Mouse (Mus musculus): ENCODE results near the gene Zfp385b. TPM values are rescaled to one million over a fixed set of nuclear protein-coding genes. Genes with fewer than 3 reads are reported as not detected.

Gene Zfp385b
- polyA plus RNA-seq, 1 experiment from 2014 or later, result 5.9 TPM

DNA sequence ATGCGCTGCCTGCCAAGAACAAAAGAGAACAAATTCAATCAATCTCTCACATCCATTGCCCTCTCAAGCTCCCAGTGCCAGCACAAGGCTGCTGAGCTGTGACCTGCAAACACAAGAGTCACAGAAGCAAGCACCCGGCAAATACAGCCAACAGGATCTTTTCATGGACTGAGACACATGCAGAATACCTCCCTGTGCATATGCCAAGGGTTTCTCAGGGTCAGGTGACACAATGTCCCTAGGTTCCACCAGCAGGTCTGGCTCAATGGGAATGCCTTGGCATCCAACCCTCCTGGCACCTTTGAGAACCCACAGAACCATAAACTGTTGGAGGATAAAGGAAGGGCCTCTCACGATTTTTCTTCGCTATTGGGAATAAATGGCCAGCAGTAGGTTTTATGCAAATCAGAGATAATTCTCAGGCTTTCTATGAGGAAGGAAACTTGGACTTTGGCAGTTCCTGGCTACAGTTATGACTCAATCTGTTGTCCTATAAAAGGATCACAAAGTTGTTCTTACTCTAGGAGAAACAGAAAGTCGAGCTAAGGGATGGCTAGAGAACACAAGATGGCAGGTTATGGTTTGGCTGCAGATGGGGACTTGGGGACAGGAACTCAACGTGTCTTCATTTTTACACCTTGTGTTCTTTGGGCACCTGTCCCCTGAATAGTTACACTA lies 315.6 kb downstream of the Zfp385b start:
- H3K27ac ChIP-seq, result no peak overlapping the region
- no peaks in the 10 kb centered on the region for H3K27me3 ChIP-seq (replicated peaks)
- H3K4me1 ChIP-seq, result no peaks in the 10 kb centered on the region
- no peaks in the 10 kb centered on the region for H3K9me3 ChIP-seq
- no peak overlapping the region for H3K4me2 ChIP-seq
- WGBS, result 83% methylated on average over 6 of the region's 6 CpGs
- ATAC-seq (ENCODE audit: insufficient read depth, low FRiP score, low read depth), result no peak
- H3K4me3 ChIP-seq (replicated peaks), result no peak overlapping the region
- H3K9ac ChIP-seq, result no peak overlapping the region
- H3K36me3 ChIP-seq, result no peaks in the 10 kb centered on the region

DNA sequence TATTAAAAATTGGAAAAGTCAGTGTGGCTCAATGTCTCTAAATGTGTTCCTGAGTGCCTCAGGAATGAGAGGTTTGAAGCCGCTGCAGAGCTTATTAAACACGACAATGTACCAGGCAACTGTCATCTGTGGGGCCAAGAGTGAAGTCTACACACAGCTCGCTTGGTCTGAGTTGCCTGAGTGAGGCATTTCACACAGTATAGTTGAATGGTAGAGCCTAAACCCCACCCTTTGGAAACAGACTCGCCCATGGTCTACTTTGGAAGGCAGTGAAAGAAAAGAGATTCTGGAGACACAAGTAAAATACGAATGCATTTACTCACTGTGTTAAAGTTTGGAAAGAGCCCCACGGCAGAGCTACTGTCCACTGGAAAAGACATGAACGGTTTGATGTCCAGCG lies 316.2 kb downstream of the Zfp385b start:
- no peak for ATAC-seq (ENCODE audit: insufficient read depth, low FRiP score, low read depth)
- no peaks in the 10 kb centered on the region for H3K4me1 ChIP-seq
- H3K9me3 ChIP-seq, result no peaks in the 10 kb centered on the region
- no peak overlapping the region for H3K27ac ChIP-seq
- no peaks in the 10 kb centered on the region for H3K27me3 ChIP-seq (replicated peaks)
- H3K36me3 ChIP-seq, result no peaks in the 10 kb centered on the region
- WGBS, result 64% methylated on average over 8 of the region's 8 CpGs
- no peak overlapping the region for H3K4me3 ChIP-seq (replicated peaks)
- no peak overlapping the region for H3K4me2 ChIP-seq
- no peak overlapping the region for H3K9ac ChIP-seq

DNA sequence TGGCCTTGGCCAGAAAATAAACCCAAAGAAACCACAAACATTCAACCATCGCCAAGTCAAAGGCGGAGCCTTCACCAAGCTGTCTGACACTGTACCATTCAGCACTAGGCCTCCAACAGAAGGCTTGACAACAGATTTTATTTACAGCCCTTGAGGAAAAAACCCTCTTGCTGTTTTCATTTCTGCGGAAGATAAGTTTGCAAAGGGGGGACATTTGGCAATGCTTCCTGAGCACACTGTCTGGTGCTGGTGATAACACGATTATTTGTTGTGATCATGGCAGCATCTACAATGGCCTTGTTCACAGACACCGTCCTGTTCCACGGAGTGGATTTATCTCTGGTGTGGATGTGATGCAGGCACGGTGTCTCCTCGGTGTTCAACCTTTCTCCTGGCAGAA lies 317.0 kb downstream of the Zfp385b start:
- no peaks in the 10 kb centered on the region for H3K36me3 ChIP-seq
- WGBS, result 71% methylated on average over 8 of the region's 8 CpGs
- H3K4me3 ChIP-seq (replicated peaks), result no peak overlapping the region
- no peaks in the 10 kb centered on the region for H3K4me1 ChIP-seq
- no peak overlapping the region for H3K4me2 ChIP-seq
- no peak overlapping the region for H3K27ac ChIP-seq
- no peaks in the 10 kb centered on the region for H3K27me3 ChIP-seq (replicated peaks)
- H3K9ac ChIP-seq, result no peak overlapping the region
- H3K9me3 ChIP-seq, result no peaks in the 10 kb centered on the region
- ATAC-seq (ENCODE audit: insufficient read depth, low FRiP score, low read depth), result no peak

GRCm38 (mm10) chr2:77500480-77500879 lies 319.0 kb downstream of the Zfp385b start:
- WGBS, result 40% methylated on average over 6 of the region's 6 CpGs
- no peaks in the 10 kb centered on the region for H3K27me3 ChIP-seq (replicated peaks)

DNA sequence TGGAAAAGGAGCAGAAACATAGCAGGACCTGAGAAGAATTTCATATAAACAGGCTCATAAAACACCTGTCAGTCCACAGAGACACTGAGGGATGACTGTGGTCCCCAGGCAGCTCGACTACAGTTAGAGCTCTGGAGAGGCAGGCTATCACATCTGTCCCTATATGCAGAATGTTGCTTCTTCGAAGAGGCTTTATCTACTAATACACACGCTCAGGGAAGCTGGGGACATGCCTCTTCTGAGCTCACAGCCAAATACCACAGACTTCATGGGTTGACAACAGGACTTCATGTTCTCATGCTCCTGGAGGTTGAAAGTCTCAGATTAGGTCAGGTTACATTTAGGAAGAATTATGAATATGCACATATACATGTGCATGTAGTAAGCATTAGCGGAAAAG lies 321.1 kb downstream of the Zfp385b start:
- WGBS, result 77% methylated on average over 4 of the region's 4 CpGs
- no peak overlapping the region for H3K9ac ChIP-seq
- peak; percentile 53; the same call in 1 of the 2 replicates for ATAC-seq (ENCODE audit: insufficient read depth, low FRiP score, low read depth)

More at GRCm38 (mm10) chr2:77500480-77500879, 319.0 kb downstream of the Zfp385b start:
- Histone ChIP-seq H3K4me3 (replicated peaks) (no peak overlapping the region), H3K4me1 (no peaks in the 10 kb centered on the region), H3K9ac (no peak overlapping the region), H3K9me3 (no peaks in the 10 kb centered on the region), H3K27ac (no peak overlapping the region), H3K36me3 (no peaks in the 10 kb centered on the region), H3K4me2 (no peak overlapping the region)
- no peak for ATAC-seq (ENCODE audit: insufficient read depth, low FRiP score, low read depth)

DNA sequence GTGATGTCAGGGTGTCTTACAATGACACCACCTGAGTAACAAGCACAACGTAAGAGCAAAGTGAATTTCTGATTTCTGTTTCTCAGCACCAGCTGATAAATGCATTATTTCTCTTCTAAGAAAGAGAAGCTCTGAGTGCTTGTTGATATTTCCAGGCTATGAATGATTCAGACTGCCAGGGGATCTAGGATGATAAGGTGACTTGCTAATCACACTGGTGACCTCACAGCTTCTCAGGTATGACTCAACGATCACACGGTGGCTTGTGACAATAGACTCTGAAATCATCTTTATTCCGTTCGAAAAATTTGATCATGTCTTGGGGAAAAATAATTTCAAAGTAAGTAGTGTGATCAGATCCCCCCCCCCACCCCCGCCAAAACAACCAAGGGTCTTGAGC lies 321.5 kb downstream of the Zfp385b start:
- no peak overlapping the region for H3K4me2 ChIP-seq
- no peak overlapping the region for H3K9ac ChIP-seq
- ATAC-seq (ENCODE audit: insufficient read depth, low FRiP score, low read depth), result no peak
- WGBS, result 84% methylated on average over 6 of the region's 6 CpGs
- H3K9me3 ChIP-seq, result no peaks in the 10 kb centered on the region
- H3K4me1 ChIP-seq, result no peaks in the 10 kb centered on the region
- H3K36me3 ChIP-seq, result no peaks in the 10 kb centered on the region
- no peaks in the 10 kb centered on the region for H3K27me3 ChIP-seq (replicated peaks)
- no peak overlapping the region for H3K27ac ChIP-seq
- H3K4me3 ChIP-seq (replicated peaks), result no peak overlapping the region

More for the DNA sequence above, 321.1 kb downstream of the Zfp385b start:
- Histone ChIP-seq H3K27ac (no peak overlapping the region), H3K4me2 (no peak overlapping the region), H3K27me3 (replicated peaks) (no peaks in the 10 kb centered on the region), H3K9me3 (no peaks in the 10 kb centered on the region), H3K4me1 (no peaks in the 10 kb centered on the region), H3K36me3 (no peaks in the 10 kb centered on the region), H3K4me3 (replicated peaks) (no peak overlapping the region)

DNA sequence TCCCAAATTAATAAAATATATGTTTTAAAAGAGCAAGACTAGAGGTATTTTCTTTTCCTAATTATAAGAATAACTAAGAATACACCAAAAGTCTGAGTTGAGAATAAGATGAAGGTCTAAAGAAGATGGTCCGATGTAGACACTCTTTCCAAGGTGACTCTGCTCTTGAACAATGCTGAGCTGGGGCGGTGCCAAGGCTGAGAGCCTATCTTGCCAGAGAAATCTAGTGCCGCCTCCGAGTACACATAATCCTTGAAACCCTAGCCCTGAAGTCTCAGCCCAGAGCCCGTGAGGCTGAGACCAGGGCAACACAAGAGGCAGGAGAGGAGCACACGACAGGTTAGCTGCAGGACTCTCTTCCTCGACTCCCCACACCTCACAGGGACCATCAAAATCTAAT lies 323.4 kb downstream of the Zfp385b start:
- H3K4me2 ChIP-seq, result no peak overlapping the region
- no peaks in the 10 kb centered on the region for H3K9me3 ChIP-seq
- H3K27me3 ChIP-seq (replicated peaks), result no peaks in the 10 kb centered on the region
- no peaks in the 10 kb centered on the region for H3K36me3 ChIP-seq
- ATAC-seq (ENCODE audit: insufficient read depth, low FRiP score, low read depth), result no peak
- no peaks in the 10 kb centered on the region for H3K4me1 ChIP-seq
- H3K9ac ChIP-seq, result no peak overlapping the region
- no peak overlapping the region for H3K4me3 ChIP-seq (replicated peaks)
- 88% methylated on average over 7 of the region's 7 CpGs for WGBS
- H3K27ac ChIP-seq, result no peak overlapping the region

- Histone ChIP-seq H3K36me3 (no peaks in the 10 kb centered on the region), H3K4me1 (no peaks in the 10 kb centered on the region), H3K27me3 (replicated peaks) (no peaks in the 10 kb centered on the region), H3K4me2 (no peak overlapping the region), H3K27ac (no peak overlapping the region), H3K9me3 (no peaks in the 10 kb centered on the region), H3K4me3 (replicated peaks) (no peak overlapping the region), H3K9ac (no peak overlapping the region)
- WGBS, result 87% methylated on average over 4 of the region's 4 CpGs
- ATAC-seq (ENCODE audit: insufficient read depth, low FRiP score, low read depth), result no peak
These were observed 324.1 kb downstream of the Zfp385b start for GRCm38 (mm10) chr2:77495344-77495743.

DNA sequence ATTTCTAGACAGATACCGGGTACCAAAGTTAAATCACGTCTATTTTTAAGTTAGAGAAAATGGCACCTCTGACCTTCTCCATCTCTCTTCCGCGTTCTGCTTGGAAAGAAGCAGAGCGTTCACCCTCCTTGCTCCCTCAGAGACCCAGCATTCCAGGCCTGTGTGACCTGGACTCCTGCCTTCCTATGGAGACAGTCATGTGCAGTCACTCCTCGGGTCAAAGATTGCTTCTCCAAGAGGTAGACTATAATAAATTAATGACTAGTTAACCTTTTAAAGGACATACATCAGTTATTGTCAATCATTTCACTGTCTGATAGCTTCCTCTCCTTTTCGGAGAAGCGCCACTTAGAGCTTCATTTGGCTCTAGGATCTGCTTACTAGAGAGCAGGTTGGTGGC lies 325.7 kb downstream of the Zfp385b start:
- 90% methylated on average over 8 of the region's 8 CpGs for WGBS
- H3K4me3 ChIP-seq (replicated peaks), result no peak overlapping the region
- no peak for ATAC-seq (ENCODE audit: insufficient read depth, low FRiP score, low read depth)

DNA sequence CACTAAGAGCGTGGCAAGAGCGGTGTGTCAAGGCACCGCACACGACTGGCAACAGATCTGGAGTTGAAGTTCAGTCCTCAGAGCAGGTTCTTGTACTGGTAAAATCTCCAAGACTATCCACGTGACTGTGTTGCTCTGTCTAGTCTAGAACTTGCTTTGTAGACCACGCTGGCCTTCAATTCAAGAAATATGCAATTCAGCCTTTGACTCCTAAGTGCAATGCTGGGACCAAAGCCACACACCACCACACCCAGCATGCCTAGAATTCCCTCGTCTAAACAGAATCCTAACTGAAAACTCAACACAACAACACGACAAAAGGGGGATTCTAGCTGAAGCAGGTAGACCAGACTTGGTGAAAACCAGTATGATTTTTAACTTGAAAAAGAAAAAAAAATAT lies 332.3 kb downstream of the Zfp385b start:
- Histone ChIP-seq H3K9me3 (no peaks in the 10 kb centered on the region), H3K36me3 (no peaks in the 10 kb centered on the region), H3K9ac (no peak overlapping the region), H3K27ac (no peak overlapping the region), H3K4me2 (no peak overlapping the region), H3K27me3 (replicated peaks) (no peaks in the 10 kb centered on the region), H3K4me3 (replicated peaks) (no peak overlapping the region), H3K4me1 (no peaks in the 10 kb centered on the region)
- ATAC-seq (ENCODE audit: insufficient read depth, low FRiP score, low read depth), result no peak
- 91% methylated on average over 8 of the region's 8 CpGs for whole genome bisulfite sequencing

More for the DNA sequence above, 325.7 kb downstream of the Zfp385b start:
- H3K27me3 ChIP-seq (replicated peaks), result no peaks in the 10 kb centered on the region
- H3K36me3 ChIP-seq, result no peaks in the 10 kb centered on the region
- no peaks in the 10 kb centered on the region for H3K4me1 ChIP-seq
- no peak overlapping the region for H3K4me2 ChIP-seq
- H3K27ac ChIP-seq, result no peak overlapping the region
- no peaks in the 10 kb centered on the region for H3K9me3 ChIP-seq
- no peak overlapping the region for H3K9ac ChIP-seq

GRCm38 (mm10) chr2:77481274-77481673 lies 338.2 kb downstream of the Zfp385b start:
- no peak for ATAC-seq (ENCODE audit: insufficient read depth, low FRiP score, low read depth)
- H3K9ac ChIP-seq, result no peak overlapping the region
- no peaks in the 10 kb centered on the region for H3K27me3 ChIP-seq (replicated peaks)
- H3K4me1 ChIP-seq, result no peaks in the 10 kb centered on the region
- H3K36me3 ChIP-seq, result no peaks in the 10 kb centered on the region
- WGBS, result 78% methylated on average over 10 of the region's 10 CpGs
- H3K9me3 ChIP-seq, result no peaks in the 10 kb centered on the region
- H3K27ac ChIP-seq, result no peak overlapping the region
- no peak overlapping the region for H3K4me2 ChIP-seq
- H3K4me3 ChIP-seq (replicated peaks), result no peak overlapping the region

DNA sequence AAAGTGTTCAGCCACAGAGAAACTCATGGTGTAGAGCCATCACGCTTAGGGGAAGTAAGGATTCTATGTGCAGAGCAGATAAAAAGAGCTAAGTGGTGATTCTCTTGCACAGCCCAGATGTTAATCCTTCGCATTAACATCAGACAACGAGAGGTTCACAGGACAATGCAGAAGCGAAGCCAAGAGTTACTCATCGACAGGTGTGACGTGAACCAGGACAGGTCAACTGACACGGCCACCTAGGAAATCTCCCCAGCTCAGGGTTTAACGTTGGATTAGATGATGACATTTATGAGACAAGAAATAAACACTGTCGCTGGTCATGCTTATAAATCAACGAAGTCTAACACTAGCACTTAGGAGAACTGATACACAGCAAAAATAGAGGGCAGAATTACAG lies 341.9 kb downstream of the Zfp385b start:
- Histone ChIP-seq H3K4me2 (no peak overlapping the region), H3K9me3 (no peaks in the 10 kb centered on the region), H3K4me1 (no peaks in the 10 kb centered on the region), H3K9ac (no peak overlapping the region), H3K27ac (no peak overlapping the region), H3K4me3 (replicated peaks) (no peak overlapping the region), H3K27me3 (replicated peaks) (no peaks in the 10 kb centered on the region), H3K36me3 (no peaks in the 10 kb centered on the region)
- ATAC-seq (ENCODE audit: insufficient read depth, low FRiP score, low read depth), result no peak
- 43% methylated on average over 10 of the region's 10 CpGs for WGBS

DNA sequence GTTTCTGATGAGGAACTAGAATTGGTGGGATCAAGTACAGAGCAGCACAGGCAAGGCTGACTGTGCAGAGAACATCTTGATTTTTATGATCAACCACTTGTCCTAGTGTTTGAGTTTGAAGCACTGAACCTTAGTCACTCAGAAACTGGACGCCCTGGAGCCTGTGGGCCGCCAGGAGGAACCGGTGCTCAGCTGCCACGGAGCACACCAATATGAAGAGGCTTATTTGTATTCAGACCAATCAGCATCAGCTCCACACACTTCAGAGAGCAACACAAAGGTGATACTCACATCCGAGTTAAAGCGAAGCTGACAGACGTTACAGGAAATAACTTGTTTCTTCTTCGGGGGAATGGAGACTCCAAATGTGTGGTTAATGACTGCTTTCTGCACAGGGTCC lies 343.0 kb downstream of the Zfp385b start:
- no peak for ATAC-seq (ENCODE audit: insufficient read depth, low FRiP score, low read depth)
- Histone ChIP-seq H3K27me3 (replicated peaks) (no peaks in the 10 kb centered on the region), H3K4me2 (no peak overlapping the region), H3K9me3 (no peaks in the 10 kb centered on the region), H3K9ac (no peak overlapping the region), H3K36me3 (no peaks in the 10 kb centered on the region), H3K4me3 (replicated peaks) (no peak overlapping the region), H3K27ac (no peak overlapping the region), H3K4me1 (no peaks in the 10 kb centered on the region)
- 79% methylated on average over 8 of the region's 8 CpGs for WGBS
